Mouse (Mus musculus): ENCODE data around the gene Acnat1. TPM values are rescaled to one million over a fixed set of nuclear protein-coding genes. Genes with fewer than 3 reads are reported as not detected.

Acnat1 gene
- 0.82 and 1.8 TPM in 2 replicates for polyA plus RNA-seq (2011; ENCODE audit: insufficient read depth, insufficient read length, low read depth, missing spikeins)

DNA sequence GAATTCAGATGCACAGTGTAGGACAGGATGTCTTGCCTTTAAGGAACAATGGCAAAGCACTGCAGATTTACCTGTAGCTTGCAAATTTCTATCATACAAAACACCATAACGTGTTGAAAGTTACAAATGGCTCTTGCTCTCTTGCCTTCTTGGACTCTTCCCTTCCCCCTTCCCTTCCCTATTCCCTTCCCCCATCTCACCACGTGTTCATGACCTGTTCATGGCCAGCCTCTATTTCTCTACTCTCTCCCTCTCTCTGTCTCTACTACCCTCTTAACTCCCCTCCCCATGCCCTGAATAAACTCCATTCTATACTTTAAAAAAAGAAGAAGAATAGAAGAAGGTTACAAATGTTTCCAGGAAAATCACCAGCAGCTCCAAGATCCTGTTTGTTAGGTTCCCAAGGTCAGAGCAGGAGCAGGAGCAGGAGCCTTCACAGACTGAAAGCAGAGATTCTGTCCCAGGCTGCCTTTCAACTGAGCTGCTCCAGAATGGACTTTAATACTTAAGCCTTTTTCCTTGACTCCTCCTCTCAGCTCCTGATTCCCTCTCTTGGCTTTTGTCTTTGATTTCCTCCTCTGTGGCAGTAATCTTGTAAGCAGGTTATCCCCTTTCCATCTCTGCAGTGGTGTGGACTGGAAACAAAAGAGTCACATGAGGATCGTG is at the start of gene Acnat1:
Acnat1 (minus strand) TSS at position 478 of the 666 bp plus-strand sequence.
- H3K27ac ChIP-seq (ENCODE audit: insufficient read depth, low read length) = no peak within 1 kb of the TSS
- no peak within 1 kb of the TSS for H3K9ac ChIP-seq (ENCODE audit: low read depth, poor library complexity, severe bottlenecking)
- no peaks in the 10 kb centered on the region for H3K9me3 ChIP-seq (replicated peaks; ENCODE audit: control insufficient read depth, insufficient read depth, low read length, poor library complexity, severe bottlenecking)
- no peak within 1 kb of the TSS for H3K4me3 ChIP-seq (ENCODE audit: low read depth, low read length)
- no peaks in the 10 kb centered on the region for H3K27me3 ChIP-seq (ENCODE audit: control insufficient read depth, insufficient read depth, low read length, poor library complexity, severe bottlenecking)
- TF ChIP-seq EP300 (IDR thresholded peaks at IDR 0.05; ENCODE audit: insufficient read depth, low read depth, low read length) (no peak), POLR2A (IDR thresholded peaks at IDR 0.05; ENCODE audit: insufficient read depth, low read length) (no peak), CTCF (IDR thresholded peaks at IDR 0.05; ENCODE audit: low read depth, low read length) (no peak)
- no peaks in the 10 kb centered on the region for H3K36me3 ChIP-seq (ENCODE audit: control insufficient read depth, insufficient read depth, low read length, poor library complexity, severe bottlenecking)
- peaks cover 3% of the 10 kb centered on the region for H3K4me1 ChIP-seq (ENCODE audit: control insufficient read depth, insufficient read depth, low read length)

- no peaks in the 10 kb centered on the region for H3K27me3 ChIP-seq (ENCODE audit: control insufficient read depth, insufficient read depth, low read length, poor library complexity, severe bottlenecking)
- no peaks in the 10 kb centered on the region for H3K4me1 ChIP-seq (ENCODE audit: control insufficient read depth, insufficient read depth, low read length)
- no peak overlapping the region for H3K4me3 ChIP-seq (ENCODE audit: low read depth, low read length)
- H3K9ac ChIP-seq (ENCODE audit: low read depth, poor library complexity, severe bottlenecking) = no peak overlapping the region
- H3K9me3 ChIP-seq (replicated peaks; ENCODE audit: control insufficient read depth, insufficient read depth, low read length, poor library complexity, severe bottlenecking) = no peaks in the 10 kb centered on the region
- H3K27ac ChIP-seq (ENCODE audit: insufficient read depth, low read length) = no peak overlapping the region
- no peaks in the 10 kb centered on the region for H3K36me3 ChIP-seq (ENCODE audit: control insufficient read depth, insufficient read depth, low read length, poor library complexity, severe bottlenecking)
- TF ChIP-seq CTCF (IDR thresholded peaks at IDR 0.05; ENCODE audit: low read depth, low read length) = no peak
- no peak for TF ChIP-seq POLR2A (IDR thresholded peaks at IDR 0.05; ENCODE audit: insufficient read depth, low read length)
- no peak for TF ChIP-seq EP300 (IDR thresholded peaks at IDR 0.05; ENCODE audit: insufficient read depth, low read depth, low read length)
These were observed 48.9 kb upstream of the Acnat1 start for GRCm38 (mm10) chr4:49522576-49522975.

DNA sequence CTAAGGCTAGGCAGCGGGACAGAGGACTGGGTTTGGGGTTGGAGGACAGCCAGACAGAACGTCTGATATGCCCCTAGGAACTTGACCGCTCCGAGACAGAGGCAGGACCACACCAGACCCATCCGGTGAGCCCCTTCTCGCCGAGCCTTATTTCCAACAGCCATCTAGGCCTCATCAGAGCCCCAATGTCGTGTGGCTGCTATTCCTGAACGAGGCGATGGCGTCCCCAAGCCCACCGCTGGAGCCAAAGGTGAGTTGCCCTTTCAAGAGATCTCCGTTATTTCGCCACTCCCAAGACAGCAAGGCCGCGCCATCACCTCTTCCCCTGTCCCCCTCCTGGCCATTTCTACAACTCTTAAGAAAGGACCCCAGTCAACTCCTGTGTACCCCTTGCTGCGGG is 47.6 kb upstream of the Acnat1 start:
- Histone ChIP-seq H3K4me1 (ENCODE audit: control insufficient read depth, insufficient read depth, low read length) (no peaks in the 10 kb centered on the region), H3K9me3 (replicated peaks; ENCODE audit: control insufficient read depth, insufficient read depth, low read length, poor library complexity, severe bottlenecking) (no peaks in the 10 kb centered on the region), H3K4me3 (ENCODE audit: low read depth, low read length) (peak overlapping the region; percentile 92), H3K9ac (ENCODE audit: low read depth, poor library complexity, severe bottlenecking) (peak overlapping the region; percentile 16; the same call in 1 of the 2 replicates), H3K27me3 (ENCODE audit: control insufficient read depth, insufficient read depth, low read length, poor library complexity, severe bottlenecking) (no peaks in the 10 kb centered on the region), H3K27ac (ENCODE audit: insufficient read depth, low read length) (no peak overlapping the region), H3K36me3 (ENCODE audit: control insufficient read depth, insufficient read depth, low read length, poor library complexity, severe bottlenecking) (no peaks in the 10 kb centered on the region)
- TF ChIP-seq EP300 (IDR thresholded peaks at IDR 0.05; ENCODE audit: insufficient read depth, low read depth, low read length) (no peak), POLR2A (IDR thresholded peaks at IDR 0.05; ENCODE audit: insufficient read depth, low read length) (no peak), CTCF (IDR thresholded peaks at IDR 0.05; ENCODE audit: low read depth, low read length) (no peak)

GRCm38 (mm10) chr4:49520572-49521340 is 47.0 kb upstream of the Acnat1 start, which contains the start of the genes Mrpl50 and Zfp189:
Mrpl50 (minus strand) TSS chr4:49521093.
Zfp189 (plus strand) TSS chr4:49521176.
- no peaks in the 10 kb centered on the region for H3K36me3 ChIP-seq (ENCODE audit: control insufficient read depth, insufficient read depth, low read length, poor library complexity, severe bottlenecking)
- H3K27me3 ChIP-seq (ENCODE audit: control insufficient read depth, insufficient read depth, low read length, poor library complexity, severe bottlenecking) = no peaks in the 10 kb centered on the region
- peak within 1 kb of the TSS; percentile 39; the same call in 1 of the 2 replicates for H3K27ac ChIP-seq (ENCODE audit: insufficient read depth, low read length)
- H3K4me3 ChIP-seq (ENCODE audit: low read depth, low read length) = peak within 1 kb of the TSS; percentile 99
- no peaks in the 10 kb centered on the region for H3K4me1 ChIP-seq (ENCODE audit: control insufficient read depth, insufficient read depth, low read length)
- no peaks in the 10 kb centered on the region for H3K9me3 ChIP-seq (replicated peaks; ENCODE audit: control insufficient read depth, insufficient read depth, low read length, poor library complexity, severe bottlenecking)
- peak within 1 kb of the TSS; percentile 82 for H3K9ac ChIP-seq (ENCODE audit: low read depth, poor library complexity, severe bottlenecking)
- TF ChIP-seq CTCF (IDR thresholded peaks at IDR 0.05; ENCODE audit: low read depth, low read length) (no peak), POLR2A (IDR thresholded peaks at IDR 0.05; ENCODE audit: insufficient read depth, low read length) (no peak), EP300 (IDR thresholded peaks at IDR 0.05; ENCODE audit: insufficient read depth, low read depth, low read length) (no peak)

DNA sequence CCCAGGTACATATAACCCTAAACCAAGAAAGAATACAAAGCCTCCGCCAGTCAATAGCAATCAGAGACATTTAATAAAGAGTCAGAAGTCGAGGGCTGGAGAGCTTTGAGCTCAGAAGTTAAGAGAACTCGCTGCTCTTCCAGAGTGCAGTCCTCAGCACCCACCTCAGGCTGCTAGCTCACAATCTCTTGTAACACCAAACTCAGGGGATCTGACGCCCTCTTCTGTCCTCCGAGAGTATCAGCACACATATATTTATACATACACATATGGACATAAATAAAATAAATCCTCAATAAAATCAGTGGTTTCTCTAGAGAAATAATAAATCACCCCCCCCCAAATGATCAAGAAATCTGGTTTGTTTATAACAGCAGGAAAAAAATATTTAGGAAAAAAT is 45.8 kb upstream of the Acnat1 start:
- H3K27ac ChIP-seq (ENCODE audit: insufficient read depth, low read length) = no peak overlapping the region
- peaks cover 1% of the 10 kb centered on the region for H3K36me3 ChIP-seq (ENCODE audit: control insufficient read depth, insufficient read depth, low read length, poor library complexity, severe bottlenecking)
- H3K27me3 ChIP-seq (ENCODE audit: control insufficient read depth, insufficient read depth, low read length, poor library complexity, severe bottlenecking) = no peaks in the 10 kb centered on the region
- no peaks in the 10 kb centered on the region for H3K9me3 ChIP-seq (replicated peaks; ENCODE audit: control insufficient read depth, insufficient read depth, low read length, poor library complexity, severe bottlenecking)
- no peak overlapping the region for H3K9ac ChIP-seq (ENCODE audit: low read depth, poor library complexity, severe bottlenecking)
- no peak overlapping the region for H3K4me3 ChIP-seq (ENCODE audit: low read depth, low read length)
- TF ChIP-seq POLR2A (IDR thresholded peaks at IDR 0.05; ENCODE audit: insufficient read depth, low read length) (no peak), EP300 (IDR thresholded peaks at IDR 0.05; ENCODE audit: insufficient read depth, low read depth, low read length) (no peak), CTCF (IDR thresholded peaks at IDR 0.05; ENCODE audit: low read depth, low read length) (peak; percentile 36)
- no peaks in the 10 kb centered on the region for H3K4me1 ChIP-seq (ENCODE audit: control insufficient read depth, insufficient read depth, low read length)
